Mouse (Mus musculus) C3H10T1/2 (cell line): ENCODE results near the gene Igf1. TPM values are rescaled to one million over a fixed set of nuclear protein-coding genes. Genes with fewer than 3 reads are reported as not detected.

Experiments
- polyA plus RNA-seq, 2 experiments: library from polyadenylated mRNA; unstranded; fragments of >200 nt; fragmentation: generic; extraction: Trizol; gene quantifications; one replicate each; pipeline ENCODE4 v1.2.1; 2012; ENCODE audit warnings: missing spikeins in 2 of 2

Igf1 gene
- polyA plus RNA-seq = 1 to 10 TPM in 1 of 2 experiments, under 1 TPM in 1; 0.08 to 3.2 TPM

DNA sequence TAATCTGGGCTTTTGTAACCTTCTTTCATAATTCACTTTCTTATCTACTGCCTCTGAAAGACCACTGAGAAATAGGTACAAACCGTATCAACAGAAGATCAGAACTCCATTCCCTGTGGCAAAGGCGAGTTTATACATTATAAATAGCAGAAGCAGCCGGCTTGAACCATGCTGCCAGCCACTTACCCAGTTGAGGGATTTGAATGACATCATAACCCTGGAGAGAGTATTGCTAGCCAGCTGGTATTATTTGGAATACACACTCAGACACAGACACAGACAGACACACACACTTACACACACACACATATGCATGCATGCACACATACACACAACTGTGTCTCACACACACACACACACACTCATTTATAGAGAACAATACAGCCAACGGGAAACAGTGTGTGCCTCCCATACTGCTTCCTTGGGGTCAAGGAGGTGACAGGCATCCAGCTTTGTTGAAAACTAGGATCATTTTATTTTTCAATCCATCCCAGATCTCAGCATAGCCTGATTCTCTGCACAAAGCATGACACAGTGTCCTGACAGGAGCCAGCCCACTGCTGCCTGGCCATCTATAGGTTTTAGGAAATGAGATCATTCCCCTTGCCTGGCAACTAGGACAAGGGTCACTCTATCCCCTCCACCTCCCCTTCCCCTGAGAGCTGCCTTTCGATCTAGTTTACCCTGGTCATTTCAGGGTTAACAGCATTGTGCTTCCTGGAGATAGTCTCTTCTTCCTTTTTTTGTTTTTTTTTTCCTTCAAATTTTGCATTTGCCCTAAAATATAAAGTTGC, at the start of gene Igf1:
Igf1 (plus strand) TSS at position 253 of the 794 bp plus-strand sequence.

Other genes starting within 250 kb of the Igf1 start
- not detected for gene Pmch, start 232.8 kb downstream of the Igf1 start, polyA plus RNA-seq